Mouse (Mus musculus) midbrain, embryonic 11.5 days (tissue): ENCODE results near the gene Cxcr5. TPM values are rescaled to one million over a fixed set of nuclear protein-coding genes. Genes with fewer than 3 reads are reported as not detected.

Experiments
- ATAC-seq: fragments of 200-750 bp; cut with Nextera tagmentation; 2 replicates; pipeline ENCODE4 v1.8.0; 2017; ENCODE audit warnings: moderate TSS enrichment, moderate library complexity; ENCODE audit not compliant: low FRiP score
- DNase-seq: peaks from one replicate; pipeline ENCODE4 v3.0.0; 2015; ENCODE audit warnings: low spot score; ENCODE audit errors: missing footprints
- H3K27ac ChIP-seq: fragments of 300-500 bp; sonication (generic); 2 replicates; pipeline ENCODE4 v1.5.1; 2014; ENCODE audit warnings: low read depth, low read length
- H3K27me3 ChIP-seq: fragments of 300-500 bp; sonication (generic); 2 replicates; pipeline ENCODE4 v1.6.1; 2014; ENCODE audit warnings: mild to moderate bottlenecking, low read length, moderate library complexity, mixed read lengths; ENCODE audit not compliant: control insufficient read depth, insufficient read depth
- H3K36me3 ChIP-seq: fragments of 300-500 bp; sonication (generic); 2 replicates; pipeline ENCODE4 v1.6.1; 2014; ENCODE audit warnings: mild to moderate bottlenecking, low read length, moderate library complexity, mixed read lengths; ENCODE audit not compliant: control insufficient read depth, insufficient read depth
- H3K4me1 ChIP-seq: fragments of 300-500 bp; sonication (generic); 2 replicates; pipeline ENCODE4 v1.6.1; 2014; ENCODE audit warnings: low read length; ENCODE audit not compliant: control insufficient read depth, insufficient read depth
- H3K4me2 ChIP-seq: fragments of 300-500 bp; sonication (generic); 2 replicates; pipeline ENCODE4 v1.6.1; 2014; ENCODE audit warnings: mild to moderate bottlenecking, moderate library complexity
- H3K4me3 ChIP-seq: fragments of 300-500 bp; sonication (generic); 2 replicates; pipeline ENCODE4 v1.5.1; 2014; ENCODE audit warnings: low read depth, low read length
- H3K9ac ChIP-seq: fragments of 300-500 bp; sonication (generic); 2 replicates; pipeline ENCODE4 v1.6.1; 2014; ENCODE audit warnings: low read length
- H3K9me3 ChIP-seq: fragments of 300-500 bp; sonication (generic); 2 replicates; pipeline ENCODE4 v1.6.1; 2016; ENCODE audit warnings: low read length; ENCODE audit not compliant: control insufficient read depth
- WGBS: fragments of 180-500 bp; shearing (Covaris S2); extraction: QIAGEN DNeasy Blood & Tissue Kit; methylation state at CpG from one replicate; pipeline ENCODE4 v1.1.7; 2014; 5-methylcytosine and 5-hydroxymethylcytosine counted together
- polyA plus RNA-seq: library from polyadenylated mRNA; unstranded; fragments of >200 nt; fragmentation: Nextera tagmentation; extraction: Ambion mirVana; gene quantifications from 2 replicates; pipeline ENCODE4 v1.2.1, GENCODE M21; 2014

The Cxcr5 gene
- polyA plus RNA-seq, 1 experiment from 2014 or later: 0.10 TPM

GRCm38 (mm10) chr9:44515891-44516290 lies 45.8 kb downstream of the Cxcr5 start:
- DNase-seq (no peak), ATAC-seq (no peak)
- Histone ChIP-seq H3K27ac (no peak overlapping the region), H3K4me1 (no peaks in the 10 kb centered on the region), H3K9ac (no peak overlapping the region), H3K4me3 (no peak overlapping the region), H3K27me3 (no peaks in the 10 kb centered on the region; the same call in 1 of the 2 replicates), H3K36me3 (no peaks in the 10 kb centered on the region), H3K9me3 (no peaks in the 10 kb centered on the region), H3K4me2 (no peak overlapping the region)
- 92% methylated on average over 5 of the region's 5 CpGs for WGBS

GRCm38 (mm10) chr9:44515131-44515751 lies 46.4 kb downstream of the Cxcr5 start:
- WGBS: 71% methylated on average over 12 of the region's 12 CpGs
- H3K27ac ChIP-seq: no peak overlapping the region

GRCm38 (mm10) chr9:44514147-44514546 lies 47.5 kb downstream of the Cxcr5 start:
- H3K9ac ChIP-seq: no peak overlapping the region
- peaks cover 6% of the 10 kb centered on the region for H3K4me1 ChIP-seq
- WGBS: 96% methylated on average over 5 of the region's 5 CpGs
- no peaks in the 10 kb centered on the region for H3K9me3 ChIP-seq
- H3K27ac ChIP-seq: no peak overlapping the region
- H3K27me3 ChIP-seq: no peaks in the 10 kb centered on the region; the same call in 1 of the 2 replicates
- no peak for ATAC-seq
- no peak overlapping the region for H3K4me2 ChIP-seq
- H3K4me3 ChIP-seq: no peak overlapping the region
- no peaks in the 10 kb centered on the region for H3K36me3 ChIP-seq
- no peak for DNase-seq

More at GRCm38 (mm10) chr9:44515131-44515751, 46.4 kb downstream of the Cxcr5 start:
- Histone ChIP-seq H3K9me3 (no peaks in the 10 kb centered on the region), H3K9ac (no peak overlapping the region), H3K4me3 (no peak overlapping the region), H3K36me3 (no peaks in the 10 kb centered on the region), H3K4me1 (no peaks in the 10 kb centered on the region), H3K27me3 (no peaks in the 10 kb centered on the region; the same call in 1 of the 2 replicates), H3K4me2 (no peak overlapping the region)
- no peak for DNase-seq
- ATAC-seq: no peak

GRCm38 (mm10) chr9:44513610-44514009 lies 48.1 kb downstream of the Cxcr5 start:
- H3K27ac ChIP-seq: no peak overlapping the region
- H3K36me3 ChIP-seq: no peaks in the 10 kb centered on the region; the same call in 1 of the 2 replicates
- DNase-seq: no peak
- no peak overlapping the region for H3K9ac ChIP-seq
- H3K4me3 ChIP-seq: no peak overlapping the region
- 77% methylated on average over 20 of the region's 20 CpGs for WGBS
- no peaks in the 10 kb centered on the region for H3K9me3 ChIP-seq
- H3K27me3 ChIP-seq: no peaks in the 10 kb centered on the region; the same call in 1 of the 2 replicates
- H3K4me1 ChIP-seq: peaks cover 6% of the 10 kb centered on the region
- ATAC-seq: no peak
- H3K4me2 ChIP-seq: no peak overlapping the region

GRCm38 (mm10) chr9:44513121-44513520 lies 48.6 kb downstream of the Cxcr5 start:
- peaks cover 6% of the 10 kb centered on the region for H3K4me1 ChIP-seq
- DNase-seq (no peak), ATAC-seq (no peak)
- H3K9ac ChIP-seq: no peak overlapping the region
- no peaks in the 10 kb centered on the region; the same call in 1 of the 2 replicates for H3K27me3 ChIP-seq
- WGBS: 86% methylated on average over 11 of the region's 11 CpGs
- H3K4me2 ChIP-seq: no peak overlapping the region
- H3K4me3 ChIP-seq: no peak overlapping the region
- H3K36me3 ChIP-seq: no peaks in the 10 kb centered on the region; the same call in 1 of the 2 replicates
- no peaks in the 10 kb centered on the region for H3K9me3 ChIP-seq
- H3K27ac ChIP-seq: no peak overlapping the region

GRCm38 (mm10) chr9:44512717-44513003 lies 49.0 kb downstream of the Cxcr5 start:
- no peak for ATAC-seq
- no peak overlapping the region for H3K9ac ChIP-seq

GRCm38 (mm10) chr9:44511935-44512716 lies 49.6 kb downstream of the Cxcr5 start:
- H3K9ac ChIP-seq: no peak overlapping the region
- H3K9me3 ChIP-seq: no peaks in the 10 kb centered on the region
- ATAC-seq (no peak), DNase-seq (no peak)
- H3K27ac ChIP-seq: no peak overlapping the region
- WGBS: 89% methylated on average over 9 of the region's 9 CpGs
- no peak overlapping the region for H3K4me3 ChIP-seq
- no peak overlapping the region for H3K4me2 ChIP-seq
- H3K36me3 ChIP-seq: peaks cover 4% of the 10 kb centered on the region
- peaks cover 6% of the 10 kb centered on the region for H3K4me1 ChIP-seq
- H3K27me3 ChIP-seq: no peaks in the 10 kb centered on the region; the same call in 1 of the 2 replicates

More at GRCm38 (mm10) chr9:44512717-44513003, 49.0 kb downstream of the Cxcr5 start:
- no peak overlapping the region for H3K4me2 ChIP-seq
- 93% methylated on average over 3 of the region's 3 CpGs for WGBS
- no peaks in the 10 kb centered on the region for H3K9me3 ChIP-seq
- peaks cover 6% of the 10 kb centered on the region for H3K4me1 ChIP-seq
- H3K27me3 ChIP-seq: no peaks in the 10 kb centered on the region; the same call in 1 of the 2 replicates
- DNase-seq: no peak
- H3K27ac ChIP-seq: no peak overlapping the region
- no peak overlapping the region for H3K4me3 ChIP-seq
- no peaks in the 10 kb centered on the region; the same call in 1 of the 2 replicates for H3K36me3 ChIP-seq

GRCm38 (mm10) chr9:44510872-44511601 lies 50.6 kb downstream of the Cxcr5 start:
- DNase-seq: no peak
- H3K9me3 ChIP-seq: no peaks in the 10 kb centered on the region
- peaks cover 12% of the 10 kb centered on the region for H3K36me3 ChIP-seq
- no peak for ATAC-seq
- H3K4me2 ChIP-seq: no peak overlapping the region
- H3K4me3 ChIP-seq: no peak overlapping the region
- peaks cover 6% of the 10 kb centered on the region for H3K4me1 ChIP-seq
- 72% methylated on average over 5 of the region's 5 CpGs for WGBS
- H3K27me3 ChIP-seq: no peaks in the 10 kb centered on the region; the same call in 1 of the 2 replicates
- H3K9ac ChIP-seq: no peak overlapping the region
- no peak overlapping the region for H3K27ac ChIP-seq
